Mouse (Mus musculus) right cerebral cortex, postnatal 4 days (tissue): ENCODE measurements around the gene Sh3tc1.
A peak's percentile ranks its signal among the peaks of the same experiment; 100 is the strongest.

Experiments
- DNase-seq: peaks from one replicate; pipeline ENCODE4 v3.0.0-alpha.2; 2022

Gene Sh3tc1

GRCm38 (mm10) chr5:35739536-35740278 is at the start of gene Sh3tc1:
Gene Sh3tc1, minus strand, starts transcription at chr5:35739987.
- no peak for DNase-seq

- DNase-seq, result no peak
Measured at GRCm38 (mm10) chr5:35788719-35789118, 48.9 kb upstream of the Sh3tc1 start.

GRCm38 (mm10) chr5:35787847-35788246 is 48.1 kb upstream of the Sh3tc1 start:
- no peak for DNase-seq

- DNase-seq, result no peak
Measured at GRCm38 (mm10) chr5:35785853-35786252, 46.1 kb upstream of the Sh3tc1 start.

- DNase-seq, result no peak
Measured at GRCm38 (mm10) chr5:35782648-35783180, 42.9 kb upstream of the Sh3tc1 start.

GRCm38 (mm10) chr5:35781116-35781515 is 41.3 kb upstream of the Sh3tc1 start:
- no peak for DNase-seq

GRCm38 (mm10) chr5:35774137-35774424 is 34.3 kb upstream of the Sh3tc1 start:
- DNase-seq, result no peak

- DNase-seq, result no peak
Measured at GRCm38 (mm10) chr5:35773274-35774136, 33.7 kb upstream of the Sh3tc1 start.

- DNase-seq, result no peak
Measured at GRCm38 (mm10) chr5:35770891-35771663, 31.3 kb upstream of the Sh3tc1 start.

GRCm38 (mm10) chr5:35770246-35770645 is 30.5 kb upstream of the Sh3tc1 start:
- DNase-seq, result no peak

GRCm38 (mm10) chr5:35768997-35769396 is 29.2 kb upstream of the Sh3tc1 start:
- no peak for DNase-seq

GRCm38 (mm10) chr5:35768525-35768924 is 28.7 kb upstream of the Sh3tc1 start:
- DNase-seq, result no peak

- DNase-seq, result no peak
Measured at GRCm38 (mm10) chr5:35765909-35766308, 26.1 kb upstream of the Sh3tc1 start.

- no peak for DNase-seq
Measured at GRCm38 (mm10) chr5:35762850-35763249, 23.1 kb upstream of the Sh3tc1 start.

GRCm38 (mm10) chr5:35762388-35762787 is 22.6 kb upstream of the Sh3tc1 start:
- peak; percentile 27 for DNase-seq

GRCm38 (mm10) chr5:35761323-35761722 is 21.5 kb upstream of the Sh3tc1 start:
- DNase-seq, result no peak

GRCm38 (mm10) chr5:35758081-35759053 is 18.6 kb upstream of the Sh3tc1 start:
- DNase-seq, result peak; percentile 56

GRCm38 (mm10) chr5:35757639-35758001 is 17.8 kb upstream of the Sh3tc1 start, which contains the start of gene Ablim2:
Gene Ablim2, plus strand, starts transcription at chr5:35757880.
- peak; percentile 96 for DNase-seq

- peak; percentile 53 for DNase-seq
Measured at GRCm38 (mm10) chr5:35756997-35757638, 17.3 kb upstream of the Sh3tc1 start.

GRCm38 (mm10) chr5:35756020-35756419 is 16.2 kb upstream of the Sh3tc1 start:
- no peak for DNase-seq

- peak; percentile 59 for DNase-seq
Measured at GRCm38 (mm10) chr5:35755131-35755733, 15.4 kb upstream of the Sh3tc1 start.
